Mouse (Mus musculus): ENCODE data around the gene Nat8f6. TPM values are rescaled to one million over a fixed set of nuclear protein-coding genes. Genes with fewer than 3 reads are reported as not detected.

The Nat8f6 gene
- total and polyA plus RNA-seq, 3 experiments: not detected

GRCm38 (mm10) chr6:85863136-85863535, 42.4 kb upstream of the Nat8f6 start:
- Histone ChIP-seq H3K36me3 (replicated peaks) (no peaks in the 10 kb centered on the region), H3K9me3 (replicated peaks) (no peaks in the 10 kb centered on the region)
- ATAC-seq (ENCODE audit: extremely low read depth, insufficient number of reproducible peaks, low FRiP score, poor library complexity, severe bottlenecking): no peak

GRCm38 (mm10) chr6:85862565-85862964, 41.8 kb upstream of the Nat8f6 start:
- no peaks in the 10 kb centered on the region for H3K36me3 ChIP-seq (replicated peaks)
- H3K27me3 ChIP-seq (ENCODE audit: insufficient read depth, low read length): peaks cover 6% of the 10 kb centered on the region
- TF ChIP-seq CTCF (IDR thresholded peaks at IDR 0.05; ENCODE audit: low read depth, low read length): no peak
- TF ChIP-seq GATA2 (IDR thresholded peaks at IDR 0.05; ENCODE audit: borderline replicate concordance, low read depth, low read length): no peak
- no peaks in the 10 kb centered on the region for H3K9me3 ChIP-seq (replicated peaks)
- ATAC-seq (ENCODE audit: extremely low read depth, insufficient number of reproducible peaks, low FRiP score, poor library complexity, severe bottlenecking) (no peak), DNase-seq (ENCODE audit: low spot score) (no peak)
- H3K4me1 ChIP-seq (ENCODE audit: insufficient read depth, low read depth, low read length): no peaks in the 10 kb centered on the region
- H3K4me3 ChIP-seq (ENCODE audit: low read depth, low read length): no peak overlapping the region

More at GRCm38 (mm10) chr6:85863136-85863535, 42.4 kb upstream of the Nat8f6 start:
- DNase-seq (ENCODE audit: low spot score): no peak
- no peak overlapping the region for H3K4me3 ChIP-seq (ENCODE audit: low read depth, low read length)
- no peak for TF ChIP-seq CTCF (IDR thresholded peaks at IDR 0.05; ENCODE audit: low read depth, low read length)
- no peak for TF ChIP-seq GATA2 (IDR thresholded peaks at IDR 0.05; ENCODE audit: borderline replicate concordance, low read depth, low read length)
- H3K4me1 ChIP-seq (ENCODE audit: insufficient read depth, low read depth, low read length): no peaks in the 10 kb centered on the region
- H3K27me3 ChIP-seq (ENCODE audit: insufficient read depth, low read length): peaks cover 6% of the 10 kb centered on the region

- no peak for ATAC-seq (ENCODE audit: extremely low read depth, insufficient number of reproducible peaks, low FRiP score, poor library complexity, severe bottlenecking)
These were observed 40.5 kb upstream of the Nat8f6 start for GRCm38 (mm10) chr6:85861247-85861646.

GRCm38 (mm10) chr6:85856194-85856678, 35.5 kb upstream of the Nat8f6 start:
- peaks cover 8% of the 10 kb centered on the region for H3K27me3 ChIP-seq (ENCODE audit: insufficient read depth, low read length)
- no peaks in the 10 kb centered on the region for H3K4me1 ChIP-seq (ENCODE audit: insufficient read depth, low read depth, low read length)
- no peaks in the 10 kb centered on the region for H3K9me3 ChIP-seq (replicated peaks)
- ATAC-seq (ENCODE audit: extremely low read depth, insufficient number of reproducible peaks, low FRiP score, poor library complexity, severe bottlenecking): no peak
- H3K36me3 ChIP-seq (replicated peaks): no peaks in the 10 kb centered on the region
- TF ChIP-seq GATA2 (IDR thresholded peaks at IDR 0.05; ENCODE audit: borderline replicate concordance, low read depth, low read length) (no peak), POLR2AphosphoS5 (IDR thresholded peaks at IDR 0.05; ENCODE audit: insufficient replicate concordance, low read depth, low read length) (no peak), GATA1 (IDR thresholded peaks at IDR 0.05; ENCODE audit: borderline replicate concordance, low read length) (no peak), TAL1 (conservative IDR thresholded peaks at IDR 0.05; ENCODE audit: low read depth, low read length) (no peak), CTCF (IDR thresholded peaks at IDR 0.05; ENCODE audit: low read depth, low read length) (no peak)
- no peak for DNase-seq (ENCODE audit: low spot score)
- no peak overlapping the region for H3K4me3 ChIP-seq (ENCODE audit: low read depth, low read length)

More at GRCm38 (mm10) chr6:85861247-85861646, 40.5 kb upstream of the Nat8f6 start:
- TF ChIP-seq GATA1 (IDR thresholded peaks at IDR 0.05; ENCODE audit: borderline replicate concordance, low read length) (no peak), TAL1 (conservative IDR thresholded peaks at IDR 0.05; ENCODE audit: low read depth, low read length) (no peak), GATA2 (IDR thresholded peaks at IDR 0.05; ENCODE audit: borderline replicate concordance, low read depth, low read length) (no peak), POLR2AphosphoS5 (IDR thresholded peaks at IDR 0.05; ENCODE audit: insufficient replicate concordance, low read depth, low read length) (no peak), CTCF (IDR thresholded peaks at IDR 0.05; ENCODE audit: low read depth, low read length) (no peak)
- Histone ChIP-seq H3K4me1 (ENCODE audit: insufficient read depth, low read depth, low read length) (no peaks in the 10 kb centered on the region), H3K36me3 (replicated peaks) (no peaks in the 10 kb centered on the region), H3K9me3 (replicated peaks) (no peaks in the 10 kb centered on the region), H3K4me3 (ENCODE audit: low read depth, low read length) (no peak overlapping the region), H3K27me3 (ENCODE audit: insufficient read depth, low read length) (peaks cover 6% of the 10 kb centered on the region)
- no peak for DNase-seq (ENCODE audit: low spot score)

- no peaks in the 10 kb centered on the region for H3K4me1 ChIP-seq (ENCODE audit: insufficient read depth, low read depth, low read length)
- ATAC-seq (ENCODE audit: extremely low read depth, insufficient number of reproducible peaks, low FRiP score, poor library complexity, severe bottlenecking) (no peak), DNase-seq (ENCODE audit: low spot score) (no peak)
- H3K36me3 ChIP-seq (replicated peaks): no peaks in the 10 kb centered on the region
- peaks cover 14% of the 10 kb centered on the region for H3K27me3 ChIP-seq (ENCODE audit: insufficient read depth, low read length)
- TF ChIP-seq TAL1 (conservative IDR thresholded peaks at IDR 0.05; ENCODE audit: low read depth, low read length): no peak
- no peak for TF ChIP-seq GATA1 (IDR thresholded peaks at IDR 0.05; ENCODE audit: borderline replicate concordance, low read length)
- TF ChIP-seq GATA2 (IDR thresholded peaks at IDR 0.05; ENCODE audit: borderline replicate concordance, low read depth, low read length): no peak
- no peak for TF ChIP-seq CTCF (IDR thresholded peaks at IDR 0.05; ENCODE audit: low read depth, low read length)
- TF ChIP-seq POLR2AphosphoS5 (IDR thresholded peaks at IDR 0.05; ENCODE audit: insufficient replicate concordance, low read depth, low read length): no peak
- H3K4me3 ChIP-seq (ENCODE audit: low read depth, low read length): no peak overlapping the region
- no peaks in the 10 kb centered on the region for H3K9me3 ChIP-seq (replicated peaks)
These were observed 32.7 kb upstream of the Nat8f6 start for GRCm38 (mm10) chr6:85853481-85853880.

- TF ChIP-seq TAL1 (conservative IDR thresholded peaks at IDR 0.05; ENCODE audit: low read depth, low read length) (no peak), GATA2 (IDR thresholded peaks at IDR 0.05; ENCODE audit: borderline replicate concordance, low read depth, low read length) (no peak), CTCF (IDR thresholded peaks at IDR 0.05; ENCODE audit: low read depth, low read length) (no peak), GATA1 (IDR thresholded peaks at IDR 0.05; ENCODE audit: borderline replicate concordance, low read length) (no peak), POLR2AphosphoS5 (IDR thresholded peaks at IDR 0.05; ENCODE audit: insufficient replicate concordance, low read depth, low read length) (no peak)
- no peak for DNase-seq (ENCODE audit: low spot score)
- peaks cover 22% of the 10 kb centered on the region for H3K27me3 ChIP-seq (ENCODE audit: insufficient read depth, low read length)
- H3K4me1 ChIP-seq (ENCODE audit: insufficient read depth, low read depth, low read length): no peaks in the 10 kb centered on the region
- H3K9me3 ChIP-seq (replicated peaks): no peaks in the 10 kb centered on the region
- no peaks in the 10 kb centered on the region for H3K36me3 ChIP-seq (replicated peaks)
- no peak overlapping the region for H3K4me3 ChIP-seq (ENCODE audit: low read depth, low read length)
- ATAC-seq (ENCODE audit: extremely low read depth, insufficient number of reproducible peaks, low FRiP score, poor library complexity, severe bottlenecking): no peak
These were observed 30.5 kb upstream of the Nat8f6 start for GRCm38 (mm10) chr6:85851062-85851773.
